Mouse (Mus musculus): ENCODE measurements at regions not wholly inside any gene's neighbourhood (a gene's known extent, or its start where the extent isn't known, plus 50 kb on each side); places are given as distances from the start of the nearest gene placed in this dataset.

DNA sequence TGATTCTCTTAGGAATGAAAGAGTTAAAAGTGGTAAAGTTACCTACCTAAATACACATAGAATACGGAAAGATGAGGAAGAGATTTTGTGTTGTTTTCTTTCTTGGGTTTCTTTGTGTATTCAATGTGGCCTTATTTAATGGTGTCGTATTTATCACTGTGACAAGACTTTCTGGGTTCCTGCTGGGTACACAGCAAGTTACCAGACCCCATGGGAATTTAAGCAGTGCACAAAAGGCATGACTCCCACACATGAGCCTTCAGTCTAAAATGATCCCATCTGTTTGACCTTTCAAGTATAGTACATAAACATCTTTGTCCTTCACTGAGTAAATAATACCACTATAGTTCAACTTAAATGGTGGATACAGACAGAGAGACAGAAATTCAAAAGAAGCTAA is 349.0 kb upstream of the Cited2 start:
- intact Hi-C loops (cut with DNase I), result no loop called here
- DNase-seq (ENCODE audit: low spot score), result no peak

DNA sequence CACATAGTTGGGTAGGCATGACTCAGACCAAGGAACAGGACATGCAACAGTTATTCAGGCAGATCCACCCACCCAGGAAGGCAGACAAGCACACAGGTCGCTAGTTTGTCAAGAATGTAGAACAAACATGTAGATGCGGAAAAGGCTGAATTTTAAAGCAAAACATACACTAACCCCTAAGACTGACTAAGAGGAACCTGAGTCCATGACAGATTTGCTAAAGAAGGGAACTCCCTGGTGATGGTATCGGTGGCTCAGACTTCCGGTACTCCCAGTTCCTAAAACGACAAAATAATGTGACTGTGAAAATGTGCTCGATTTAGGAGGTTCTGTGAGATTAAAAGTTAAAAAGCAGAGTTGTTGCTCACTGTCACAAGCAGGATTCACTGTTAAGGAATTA is 340.0 kb upstream of the Cited2 start:
- intact Hi-C loops (cut with DNase I), result no loop called here
- no peak for DNase-seq (ENCODE audit: low spot score)

DNA sequence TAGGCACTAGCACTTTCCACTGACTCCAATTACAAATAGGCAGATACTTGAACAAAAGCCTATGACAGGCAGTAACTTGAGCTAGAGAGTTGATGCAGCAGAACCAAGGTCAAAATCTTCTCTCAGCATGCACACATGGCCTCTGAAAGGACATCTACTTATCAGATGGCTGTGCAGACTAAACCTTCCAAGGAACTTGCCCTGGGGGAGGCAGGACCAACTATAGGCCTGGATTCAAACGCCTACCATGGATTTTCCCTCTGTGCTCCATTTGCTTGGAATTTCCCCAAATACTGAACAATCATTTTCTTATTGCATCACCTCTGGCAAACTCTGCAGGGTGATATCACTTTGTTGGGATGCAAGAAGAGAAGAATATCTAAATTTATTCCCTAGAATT is 337.8 kb upstream of the Cited2 start:
- peak; percentile 34 for DNase-seq (ENCODE audit: low spot score)
- intact Hi-C loops (cut with DNase I), result loop anchor here (5.0 kb wide), 1 partner anchor 337 kb away; the partner anchor contains the start of gene Cited2

DNA sequence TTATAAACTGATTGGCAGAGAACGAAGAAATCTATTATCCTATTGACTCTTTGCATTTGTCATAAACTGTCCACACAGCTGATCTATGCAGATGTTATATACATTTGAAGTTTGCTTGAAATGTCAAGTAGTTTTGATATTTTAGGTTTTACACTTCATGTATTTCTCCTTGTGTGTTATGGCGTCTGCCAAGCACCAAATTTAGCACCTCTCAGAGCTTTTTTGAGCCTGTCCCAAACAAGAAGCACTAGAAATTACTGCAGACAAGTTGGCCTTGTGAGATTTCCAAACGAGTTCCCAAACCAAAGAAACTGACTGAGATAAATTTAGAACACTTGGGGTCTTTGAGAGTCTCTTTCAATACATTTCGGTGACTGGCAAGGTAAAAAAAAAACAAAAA is 335.7 kb upstream of the Cited2 start:
- intact Hi-C loops (cut with DNase I), result loop anchor here (5.0 kb wide), 1 partner anchor 335 kb away; the partner anchor contains the start of gene Cited2
- DNase-seq (ENCODE audit: low spot score), result no peak

DNA sequence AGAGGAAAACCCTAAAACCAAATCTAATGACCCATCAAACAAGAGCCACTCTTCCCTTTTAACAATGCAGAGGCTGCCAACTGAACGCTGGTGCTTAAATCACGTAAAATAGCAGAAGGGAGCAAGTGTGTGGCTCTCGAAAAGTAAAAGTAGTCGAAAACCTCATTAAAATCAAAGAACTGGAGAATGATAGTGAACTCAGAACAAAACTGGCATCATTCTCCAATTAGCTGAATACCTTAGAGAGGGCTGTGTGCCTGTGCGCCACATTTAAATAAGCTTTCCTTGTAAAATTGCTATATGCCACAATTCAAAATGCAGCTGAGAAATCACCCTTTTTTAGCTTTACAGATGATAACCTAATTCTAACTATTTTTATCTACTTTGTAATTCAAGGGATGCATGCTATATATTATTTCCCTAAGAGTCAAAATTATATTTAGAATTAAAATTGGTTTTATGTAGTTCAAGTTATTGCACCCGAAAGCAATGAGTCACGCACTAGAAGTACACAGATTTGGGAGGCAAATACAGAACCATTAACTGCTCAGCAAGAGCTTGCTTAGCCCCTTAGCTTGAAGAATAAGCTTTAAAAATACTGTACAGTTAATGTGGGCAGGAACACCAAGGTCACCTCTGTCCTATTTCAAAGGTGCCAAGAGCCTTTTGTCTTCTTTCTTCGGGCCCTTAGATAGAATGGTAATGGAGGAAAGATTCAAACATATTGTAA is 327.4 kb upstream of the Cited2 start:
- intact Hi-C loops (cut with DNase I), result no loop called here
- no peak for DNase-seq (ENCODE audit: low spot score)

DNA sequence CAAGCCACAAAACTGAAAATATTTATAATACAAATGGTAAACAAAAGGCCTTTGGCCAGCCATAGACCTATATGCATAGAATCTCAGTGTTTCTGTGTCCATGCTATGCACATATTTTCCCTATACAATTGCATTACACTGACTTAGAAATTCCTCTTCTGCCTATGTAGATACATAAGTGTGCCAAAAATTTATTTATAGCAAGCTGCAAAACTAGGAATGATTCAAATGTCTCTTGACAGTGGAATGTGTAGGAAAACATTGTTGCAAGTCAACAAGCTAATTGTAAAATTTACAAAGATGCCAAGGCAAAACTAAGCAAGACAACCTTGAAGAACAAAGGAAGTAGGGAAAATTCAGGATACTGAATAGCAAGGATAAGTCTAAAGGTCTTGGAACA is 319.1 kb upstream of the Cited2 start:
- DNase-seq (ENCODE audit: low spot score), result no peak
- intact Hi-C loops (cut with DNase I), result no loop called here

DNA sequence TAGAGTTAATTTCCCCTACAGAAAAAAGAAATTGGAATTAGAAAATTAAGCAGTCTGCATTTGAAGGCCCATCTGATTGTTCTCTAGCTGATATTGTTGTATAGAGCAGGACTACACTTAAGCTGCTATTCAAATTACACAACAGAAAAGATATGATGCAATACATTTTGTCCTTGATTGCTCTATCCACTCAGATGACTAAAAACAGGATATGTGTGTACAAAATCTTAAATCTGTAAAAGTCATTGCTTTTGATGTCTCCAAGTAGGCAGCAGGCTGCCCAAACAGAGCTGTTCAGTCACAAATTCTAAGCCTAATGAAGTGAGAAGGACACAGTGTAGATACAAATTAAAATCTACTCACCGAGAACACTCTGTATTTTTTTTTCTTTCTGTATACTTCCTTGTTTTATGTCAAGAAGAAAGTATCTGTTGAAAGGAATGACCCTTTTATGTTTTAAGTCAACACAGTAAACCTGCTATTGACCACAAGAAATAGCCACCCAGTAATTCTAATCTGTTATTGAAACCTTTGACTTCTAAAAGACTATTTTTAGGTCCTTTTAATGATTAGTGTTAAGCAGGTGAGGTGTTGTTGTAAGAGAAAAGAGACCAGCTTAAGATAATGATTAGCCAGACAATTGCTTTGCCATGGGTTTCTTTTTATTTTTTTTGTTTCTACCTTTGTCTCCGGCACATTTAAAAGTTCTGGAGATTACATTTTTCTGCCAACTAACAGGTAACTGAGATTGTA is 315.0 kb upstream of the Cited2 start:
- DNase-seq (ENCODE audit: low spot score), result no peak
- intact Hi-C loops (cut with DNase I), result no loop called here

DNA sequence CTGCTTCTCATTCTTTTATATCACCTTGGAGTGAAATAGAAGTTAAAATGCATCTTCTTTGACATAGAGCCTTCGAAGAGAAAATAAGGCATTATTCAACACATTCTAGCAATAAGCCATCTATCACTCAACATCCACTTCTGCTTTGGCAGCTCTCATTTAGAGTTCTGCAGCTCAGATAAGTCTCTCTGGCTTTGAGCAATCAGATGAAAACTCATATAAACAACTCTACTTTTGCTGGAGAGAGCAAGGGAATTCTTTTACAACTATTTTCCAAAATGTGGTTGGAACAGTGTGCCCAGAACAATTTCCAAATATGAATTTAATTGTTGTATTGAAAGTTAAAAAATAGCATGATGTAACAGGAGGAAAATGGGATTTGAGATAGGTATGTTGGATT is 314.2 kb upstream of the Cited2 start:
- intact Hi-C loops (cut with DNase I), result no loop called here
- DNase-seq (ENCODE audit: low spot score), result no peak

DNA sequence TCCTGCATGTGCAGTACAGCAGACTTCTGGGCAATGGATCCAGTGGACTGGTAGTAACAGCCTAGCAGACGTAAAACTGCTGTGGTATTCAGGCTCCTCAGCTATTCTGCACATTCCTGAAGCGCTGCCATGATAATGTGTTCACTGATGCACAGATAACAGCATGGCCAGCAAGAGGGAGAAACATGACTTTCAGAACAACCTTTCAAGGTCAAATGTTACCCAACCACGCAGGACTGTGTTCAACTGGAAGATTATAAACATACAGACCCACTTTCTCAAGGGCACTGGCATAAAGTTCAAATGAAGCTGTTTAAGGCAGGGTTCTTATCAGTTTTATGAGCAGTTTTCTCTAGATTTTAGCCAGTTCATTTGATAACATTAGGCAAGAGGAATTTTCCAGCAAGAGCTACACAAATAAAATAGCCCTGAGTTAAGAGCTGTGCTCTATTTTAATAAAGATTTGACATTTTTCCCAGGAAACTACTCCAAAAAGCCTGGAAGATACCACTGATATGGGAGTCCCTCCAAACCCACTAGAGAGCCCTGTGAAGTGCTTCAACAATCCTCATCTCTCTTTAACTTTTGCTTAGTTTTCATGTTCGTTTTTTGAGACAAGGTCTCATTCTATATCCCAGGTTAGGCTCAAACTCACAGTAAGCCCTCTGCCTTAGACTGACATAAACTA is 311.6 kb upstream of the Cited2 start:
- intact Hi-C loops (cut with DNase I), result no loop called here
- no peak for DNase-seq (ENCODE audit: low spot score)

DNA sequence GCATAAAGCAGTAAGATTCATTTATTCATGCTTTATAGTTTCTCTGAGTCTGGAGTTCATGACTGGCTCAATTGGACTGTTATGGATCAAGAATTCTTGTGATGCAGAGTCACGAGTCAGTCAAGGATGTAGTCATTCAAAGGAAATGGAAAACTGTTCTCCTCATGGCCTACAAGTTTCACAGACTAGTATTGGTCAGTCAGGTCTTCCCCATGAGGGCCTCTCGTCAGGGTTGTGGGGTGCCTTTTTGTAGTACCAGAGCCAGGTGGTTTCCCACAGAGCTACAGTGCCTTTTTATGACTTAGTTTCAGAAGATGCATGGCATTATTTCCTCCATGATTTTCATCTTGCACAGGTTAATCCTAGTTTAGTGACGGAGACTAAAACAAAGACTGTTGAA is 307.9 kb upstream of the Cited2 start:
- DNase-seq (ENCODE audit: low spot score), result no peak
- intact Hi-C loops (cut with DNase I), result no loop called here

DNA sequence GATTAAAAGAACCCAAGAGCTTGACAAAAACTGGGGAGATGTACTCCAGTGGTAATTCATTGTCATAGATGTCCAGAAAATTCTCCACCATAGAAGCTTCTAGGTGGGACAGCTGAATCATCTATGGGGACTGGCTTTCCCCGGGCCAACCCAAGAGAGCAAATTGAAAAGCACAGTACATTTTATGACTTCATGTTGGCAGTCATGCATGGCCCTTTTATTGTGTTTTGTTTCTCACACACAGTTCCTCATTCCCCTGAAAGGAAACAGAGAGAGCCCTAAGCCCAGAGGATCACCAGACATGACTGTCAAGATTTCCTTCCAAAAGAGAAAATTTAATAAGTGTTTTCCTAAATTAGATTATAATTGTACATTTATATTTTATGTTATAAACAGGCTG is 306.9 kb upstream of the Cited2 start:
- intact Hi-C loops (cut with DNase I), result no loop called here
- no peak for DNase-seq (ENCODE audit: low spot score)

DNA sequence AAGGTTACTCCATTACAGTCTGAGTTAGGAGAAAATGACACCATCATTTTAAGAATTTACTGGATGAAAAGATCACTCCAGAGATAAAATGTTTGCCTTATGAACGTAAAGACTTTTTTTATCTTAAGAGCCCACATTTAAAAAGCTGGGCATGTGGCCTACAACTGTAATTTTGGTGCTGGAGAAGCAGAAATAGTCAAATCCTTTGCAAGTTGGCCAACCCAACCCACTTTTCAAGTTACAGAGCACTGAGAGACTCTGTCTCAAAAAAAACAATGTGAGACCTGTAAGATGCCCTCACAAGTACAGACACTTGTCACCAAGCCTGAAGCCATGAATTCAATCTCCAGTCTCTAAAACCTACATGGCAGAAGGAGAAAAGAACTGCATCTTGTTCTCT is 305.6 kb upstream of the Cited2 start:
- no peak for DNase-seq (ENCODE audit: low spot score)
- intact Hi-C loops (cut with DNase I), result no loop called here

DNA sequence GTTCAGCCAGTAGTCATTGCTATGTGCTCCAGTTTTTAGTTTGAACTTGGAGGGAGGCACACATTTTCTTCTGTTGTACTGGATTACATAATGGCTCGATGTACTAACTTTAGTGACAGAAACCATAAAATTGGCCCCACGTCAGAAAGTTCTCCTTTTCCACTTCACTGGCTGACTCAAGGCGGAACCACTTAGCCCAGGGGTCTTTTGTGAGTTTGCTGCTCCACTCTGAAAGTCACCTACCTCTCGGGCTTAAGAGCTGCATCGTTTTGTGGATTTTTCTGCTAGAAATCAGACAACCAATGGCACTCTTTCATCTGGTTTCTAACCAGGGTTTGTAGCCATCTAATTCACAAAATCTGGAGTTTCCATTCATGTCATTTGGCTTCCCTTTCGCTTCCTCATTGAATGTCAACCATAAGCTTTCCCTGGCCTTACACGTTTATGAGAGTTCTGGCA is 304.8 kb upstream of the Cited2 start:
- DNase-seq (ENCODE audit: low spot score), result no peak
- intact Hi-C loops (cut with DNase I), result no loop called here

DNA sequence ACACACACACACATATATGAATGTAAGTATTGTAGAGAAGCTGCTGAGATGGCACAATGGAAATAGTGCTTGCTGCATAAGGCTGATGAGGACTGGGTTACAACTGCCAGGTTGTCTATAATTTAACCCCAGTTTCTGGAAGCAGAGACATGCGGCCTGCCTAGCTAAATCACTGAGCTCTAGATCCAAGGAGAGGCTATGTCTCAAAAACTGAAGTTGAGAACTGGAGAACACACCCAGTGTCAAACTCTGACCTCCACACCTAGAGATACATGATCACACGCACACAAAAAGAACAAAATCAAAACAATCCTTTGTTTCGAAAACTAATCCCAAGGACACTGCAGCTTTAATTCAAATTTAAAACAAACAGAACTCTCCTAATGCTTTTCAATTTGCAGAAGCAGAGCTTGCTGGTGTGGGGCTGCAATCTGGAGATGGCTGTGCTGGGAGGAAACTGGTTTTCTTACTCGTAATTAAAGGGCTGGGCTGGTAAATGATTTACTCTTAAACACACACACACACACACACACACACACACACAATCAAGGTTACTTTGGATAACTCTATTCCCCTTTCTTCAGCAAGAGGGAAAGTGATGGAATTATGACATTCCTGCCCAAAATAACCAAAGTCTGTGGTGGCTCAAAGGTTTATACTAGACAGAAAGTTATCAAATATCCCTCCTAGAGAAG is 299.3 kb upstream of the Cited2 start:
- no peak for DNase-seq (ENCODE audit: low spot score)
- intact Hi-C loops (cut with DNase I), result no loop called here

DNA sequence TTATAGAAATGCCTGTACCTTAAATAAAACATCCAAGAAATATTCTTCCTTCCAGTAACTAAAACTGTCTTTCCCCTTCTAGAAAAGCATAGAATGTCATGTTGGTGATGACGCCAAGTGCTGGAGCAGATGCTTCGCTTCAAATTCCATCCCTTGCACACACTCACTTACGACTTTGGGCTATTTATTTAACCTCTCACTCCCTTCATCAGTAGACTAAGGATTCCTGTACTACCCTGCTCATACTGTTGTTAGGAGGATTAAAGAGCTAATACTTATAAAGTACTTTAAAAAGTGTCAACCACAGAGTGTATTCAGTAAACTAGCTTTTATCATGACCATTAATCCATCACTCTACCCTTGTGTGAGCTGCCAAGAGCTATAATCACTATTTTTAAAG is 296.8 kb upstream of the Cited2 start:
- intact Hi-C loops (cut with DNase I), result no loop called here
- no peak for DNase-seq (ENCODE audit: low spot score)

DNA sequence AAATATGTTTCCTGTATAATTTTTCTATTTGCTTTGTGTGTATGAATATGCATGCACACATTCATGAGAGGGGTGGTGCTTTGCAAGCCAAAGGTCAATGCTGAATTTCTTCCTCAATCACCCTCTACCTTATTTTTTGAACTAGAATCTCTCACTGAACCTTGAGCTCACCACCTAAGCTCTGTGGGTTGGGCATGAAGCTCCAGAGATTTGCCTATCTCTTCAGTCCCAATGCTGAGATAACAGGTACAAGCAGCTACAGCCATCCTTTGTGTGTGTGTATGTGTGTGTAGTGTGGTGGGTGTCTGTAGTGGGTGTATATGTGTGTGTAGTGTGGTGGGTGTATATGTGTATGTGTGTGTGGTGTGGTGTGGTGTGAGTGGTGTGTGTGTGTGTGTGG is 295.7 kb upstream of the Cited2 start:
- no peak for DNase-seq (ENCODE audit: low spot score)
- intact Hi-C loops (cut with DNase I), result no loop called here

DNA sequence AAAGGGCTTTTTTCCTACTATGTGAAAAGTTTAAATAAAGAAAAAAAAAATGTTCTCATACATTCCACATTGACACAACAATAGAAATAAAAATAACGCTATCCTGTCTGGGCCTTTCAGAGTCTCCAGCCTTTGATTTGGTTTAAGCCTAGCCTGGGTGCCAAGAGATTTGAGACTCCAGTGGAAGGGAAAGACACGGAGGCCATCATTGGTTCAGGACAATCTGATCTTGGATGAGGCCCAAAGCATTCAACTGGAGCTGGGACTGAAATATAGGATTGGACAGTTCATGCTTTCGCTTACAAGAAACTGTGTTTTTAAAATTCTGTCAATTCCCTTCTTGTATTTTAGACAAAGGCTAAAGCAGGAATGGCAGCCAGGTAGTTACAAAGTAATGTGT is 294.7 kb upstream of the Cited2 start:
- DNase-seq (ENCODE audit: low spot score), result no peak
- intact Hi-C loops (cut with DNase I), result no loop called here

DNA sequence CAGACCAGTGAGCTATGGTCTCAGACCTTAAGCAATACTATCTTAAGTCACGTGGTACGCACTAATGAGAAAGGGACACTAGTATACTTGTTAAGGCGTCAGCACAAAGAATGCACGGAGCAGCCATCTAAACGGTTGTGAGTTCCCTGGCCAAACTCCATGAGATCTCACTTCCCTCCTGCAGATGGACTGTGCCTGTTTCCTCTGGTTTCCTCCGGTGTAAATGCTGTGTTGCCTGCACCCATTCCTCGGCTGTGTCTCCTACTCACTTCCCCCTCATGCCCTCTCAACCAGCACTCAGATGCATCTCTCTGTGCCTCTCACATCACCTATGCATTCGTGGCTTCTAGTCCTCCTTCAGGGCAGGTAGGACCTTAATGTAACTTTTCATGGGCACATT is 291.9 kb upstream of the Cited2 start:
- intact Hi-C loops (cut with DNase I), result no loop called here
- DNase-seq (ENCODE audit: low spot score), result no peak

DNA sequence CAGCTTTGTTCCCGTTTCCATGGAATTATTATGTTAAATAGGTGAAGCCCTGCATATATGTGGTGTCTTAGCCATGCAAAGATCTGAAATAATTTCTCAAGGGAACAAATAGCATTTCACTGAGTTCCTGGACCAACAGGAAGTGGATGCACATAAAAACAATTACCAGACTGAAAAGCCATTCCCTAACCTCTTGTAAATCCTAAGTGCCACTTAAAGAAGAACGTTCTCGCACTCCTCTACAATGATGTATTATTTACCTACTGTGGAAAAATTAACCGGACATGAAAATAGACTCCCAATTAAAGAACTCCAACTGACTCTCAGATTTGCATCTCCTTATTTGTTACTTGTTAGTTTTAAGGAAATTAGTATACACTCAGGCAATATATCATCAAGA is 288.9 kb upstream of the Cited2 start:
- DNase-seq (ENCODE audit: low spot score), result no peak
- intact Hi-C loops (cut with DNase I), result no loop called here

DNA sequence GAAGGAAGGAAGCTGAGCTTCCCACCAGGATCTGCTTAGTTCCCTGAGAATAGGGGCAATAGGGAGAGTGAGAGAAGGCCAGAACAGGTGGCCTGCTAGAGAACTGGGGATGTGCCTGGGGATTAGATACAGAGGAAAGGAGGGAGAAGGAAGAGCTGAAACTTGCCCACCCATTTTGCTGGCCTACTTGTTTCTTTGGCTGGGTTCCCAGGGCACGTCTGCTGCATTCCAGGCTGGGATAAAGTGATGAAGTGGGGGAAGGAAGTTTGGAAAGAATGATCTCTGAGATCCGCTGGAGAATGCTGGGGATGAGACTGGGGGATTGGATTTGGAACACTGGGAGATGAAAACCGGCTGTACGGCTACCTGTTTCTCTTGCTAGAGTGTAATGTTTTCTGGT is 272.8 kb upstream of the Cited2 start:
- DNase-seq (ENCODE audit: low spot score), result no peak
- intact Hi-C loops (cut with DNase I), result no loop called here

DNA sequence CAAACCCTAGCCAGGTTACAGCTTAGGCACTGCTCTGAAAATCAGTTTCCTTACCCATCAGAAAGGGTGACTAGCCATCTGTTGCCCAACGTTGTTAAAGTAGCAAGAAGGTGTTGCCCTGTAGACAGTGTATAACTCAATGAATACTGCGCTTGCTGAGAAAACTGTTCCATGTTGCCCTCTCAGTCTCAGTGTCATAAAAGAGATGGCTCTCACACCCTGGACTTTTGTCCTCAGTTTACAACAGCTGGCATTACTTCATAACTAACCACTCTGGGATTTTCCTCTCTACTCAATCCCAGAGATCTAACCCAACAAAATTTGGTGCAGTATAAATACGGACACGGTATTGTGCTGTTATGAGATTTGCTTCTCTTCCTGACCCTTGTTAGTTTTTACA is 252.1 kb upstream of the Cited2 start:
- no peak for DNase-seq (ENCODE audit: low spot score)
- intact Hi-C loops (cut with DNase I), result no loop called here
